Mouse (Mus musculus) liver, adult 2 months (tissue): Measurements from ENCODE around the gene Ankrd6.

ENCODE experiments used
- CTCF ChIP-seq: fragments of 200-500 bp; IDR thresholded peaks from 2 replicates; pipeline ENCODE4 v1.5.1; 2011; ENCODE audit warnings: low read depth, low read length, control low read depth
- POLR2A ChIP-seq: fragments of 200-500 bp; IDR thresholded peaks from 2 replicates; pipeline ENCODE4 v1.6.1; 2011; ENCODE audit warnings: low read length, control low read depth; ENCODE audit not compliant: insufficient read depth; ENCODE audit errors: extremely low read depth

- TF ChIP-seq CTCF (no peak), POLR2A (no peak)
Observed at GRCm38 (mm10) chr4:32868437-32868836, 82.2 kb downstream of the Ankrd6 start.
